Mouse (Mus musculus) neural tube, embryonic 13.5 days (tissue): ENCODE measurements around the gene Cyth3. TPM values are rescaled to one million over a fixed set of nuclear protein-coding genes. Genes with fewer than 3 reads are reported as not detected.
A peak's percentile ranks its signal among the peaks of the same experiment; 100 is the strongest.

Experiments used
- ATAC-seq: fragments of 200-750 bp; cut with Nextera tagmentation; 2 replicates; pipeline ENCODE4 v1.8.0; 2017; ENCODE audit warnings: low read depth, mild to moderate bottlenecking, moderate TSS enrichment, moderate library complexity
- H3K27ac ChIP-seq: fragments of 300-500 bp; sonication (generic); replicated peaks from 2 replicates; pipeline ENCODE4 v1.5.1; 2015; ENCODE audit warnings: moderate library complexity, mild to moderate bottlenecking, inconsistent platforms
- H3K27me3 ChIP-seq: fragments of 300-500 bp; sonication (generic); 2 replicates; pipeline ENCODE4 v1.6.1; 2015; ENCODE audit warnings: mild to moderate bottlenecking, inconsistent platforms
- H3K36me3 ChIP-seq: fragments of 300-500 bp; sonication (generic); 2 replicates; pipeline ENCODE4 v1.6.1; 2015; ENCODE audit warnings: mild to moderate bottlenecking, inconsistent platforms
- H3K4me1 ChIP-seq: fragments of 300-500 bp; sonication (generic); replicated peaks from 2 replicates; pipeline ENCODE4 v1.6.1; 2015; ENCODE audit warnings: inconsistent platforms
- H3K4me2 ChIP-seq: fragments of 300-500 bp; sonication (generic); 2 replicates; pipeline ENCODE4 v1.6.1; 2015; ENCODE audit warnings: inconsistent platforms, mild to moderate bottlenecking, moderate library complexity
- H3K4me3 ChIP-seq: fragments of 300-500 bp; sonication (generic); 2 replicates; pipeline ENCODE4 v1.5.1; 2015; ENCODE audit warnings: mild to moderate bottlenecking, inconsistent platforms
- H3K9ac ChIP-seq: fragments of 300-500 bp; sonication (generic); 2 replicates; pipeline ENCODE4 v1.6.1; 2015; ENCODE audit warnings: moderate library complexity, mild to moderate bottlenecking, inconsistent platforms
- H3K9me3 ChIP-seq: fragments of 300-500 bp; sonication (generic); 2 replicates; pipeline ENCODE4 v1.6.1; 2016; ENCODE audit warnings: inconsistent platforms
- WGBS: fragments of 180-500 bp; shearing (Covaris S2); methylation state at CpG from one replicate; pipeline ENCODE4 v1.1.7; 2015; 5-methylcytosine and 5-hydroxymethylcytosine counted together
- polyA plus RNA-seq: library from polyadenylated mRNA; unstranded; fragments of >200 nt; fragmentation: Nextera tagmentation; extraction: Ambion mirVana; gene quantifications from 2 replicates; pipeline ENCODE4 v1.2.1, GENCODE M21; 2015

Cyth3 gene
- polyA plus RNA-seq, 1 experiment from 2014 or later = 43.1 TPM

DNA sequence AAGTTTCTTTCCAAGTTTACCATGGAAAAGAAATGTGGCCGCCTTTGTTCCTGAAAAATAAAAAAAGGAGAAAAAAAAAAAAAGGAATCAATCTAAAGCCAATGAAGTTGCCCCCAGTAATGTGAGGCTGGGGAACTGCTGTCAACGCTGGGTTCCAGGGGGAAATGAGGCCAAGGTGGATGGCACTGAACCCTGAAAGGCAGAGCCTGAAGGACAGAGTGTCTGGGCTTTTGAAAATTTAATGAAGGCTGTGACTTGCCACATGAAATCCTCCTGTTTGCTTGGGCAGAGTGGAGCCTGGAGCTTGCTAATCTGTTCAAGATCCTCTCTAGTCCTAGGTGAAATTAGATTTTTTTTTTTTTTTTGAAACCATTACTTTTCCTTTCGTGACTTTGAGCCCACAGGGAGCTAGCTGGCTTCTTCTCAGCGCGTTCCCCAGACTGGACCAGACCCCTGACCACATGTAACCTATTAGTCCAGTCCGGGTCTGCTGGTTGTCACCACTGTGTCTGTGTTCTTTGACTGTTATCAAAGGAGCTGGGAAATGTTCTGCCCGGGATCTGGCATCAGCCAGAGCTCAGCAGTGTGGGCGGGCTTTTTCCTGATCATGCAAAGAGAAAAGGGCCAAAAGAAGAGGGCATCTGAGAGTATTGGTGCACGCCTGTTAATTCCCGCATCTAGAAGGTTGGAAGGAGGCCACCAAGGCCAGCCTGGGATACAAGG, 4.6 kb upstream of the Cyth3 start:
- 65% methylated on average over 10 of the region's 10 CpGs for WGBS
- no peak for ATAC-seq

DNA sequence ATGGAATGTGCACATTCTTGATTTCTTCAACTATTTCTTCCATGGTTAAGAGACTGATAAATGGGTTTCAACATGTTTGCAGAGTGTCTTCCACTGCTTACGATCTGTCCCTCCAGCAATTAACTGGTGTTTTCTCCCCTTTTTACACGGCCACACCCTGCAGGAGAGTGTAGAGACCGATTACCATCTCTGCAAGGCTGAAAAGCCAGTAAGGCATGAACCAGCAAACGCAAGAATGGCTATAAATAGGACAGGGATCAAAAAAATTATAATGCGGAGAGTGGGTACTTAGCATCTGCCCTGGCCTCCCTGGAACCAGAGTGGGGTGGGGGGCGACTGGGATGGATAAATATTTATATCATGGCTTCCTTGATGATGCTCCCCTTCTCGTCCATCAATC, 3.7 kb upstream of the Cyth3 start:
- Histone ChIP-seq H3K36me3 (no peaks in the 10 kb centered on the region), H3K4me2 (no peak overlapping the region), H3K27ac (no peak overlapping the region), H3K4me1 (peaks cover 30% of the 10 kb centered on the region), H3K9ac (no peak overlapping the region), H3K4me3 (no peak overlapping the region), H3K27me3 (no peaks in the 10 kb centered on the region), H3K9me3 (no peaks in the 10 kb centered on the region)
- ATAC-seq = no peak
- WGBS = 62% methylated on average over 7 of the region's 7 CpGs

More for the DNA sequence above, 4.6 kb upstream of the Cyth3 start:
- Histone ChIP-seq H3K9me3 (no peaks in the 10 kb centered on the region), H3K27ac (peak overlapping the region; percentile 14; the same call in 1 of the 2 replicates), H3K4me3 (no peak overlapping the region), H3K4me1 (peaks cover 21% of the 10 kb centered on the region), H3K27me3 (no peaks in the 10 kb centered on the region), H3K36me3 (no peaks in the 10 kb centered on the region), H3K9ac (no peak overlapping the region), H3K4me2 (no peak overlapping the region)

DNA sequence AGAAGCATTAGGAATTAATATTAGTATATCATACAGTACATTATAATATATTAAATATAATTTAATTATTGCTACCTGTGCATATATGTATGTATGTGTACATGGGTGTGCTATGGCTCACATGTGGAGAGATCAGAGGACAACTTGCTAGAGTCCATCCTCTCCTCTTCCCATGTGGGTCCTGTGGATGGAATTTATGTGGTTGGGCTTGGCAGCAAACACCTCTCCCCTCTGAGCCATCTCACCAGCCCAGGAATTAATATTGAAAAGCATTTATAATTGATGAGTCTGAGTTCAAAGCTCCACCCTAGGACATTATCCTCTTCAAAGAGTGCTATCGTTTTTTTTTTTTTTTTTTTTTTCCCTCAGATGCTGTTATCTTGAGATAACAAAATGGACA, 2.1 kb upstream of the Cyth3 start:
- no peak overlapping the region for H3K9ac ChIP-seq
- H3K27ac ChIP-seq = no peak overlapping the region; the same call in 1 of the 2 replicates
- ATAC-seq = no peak
- no peak overlapping the region for H3K4me2 ChIP-seq
- H3K4me3 ChIP-seq = no peak overlapping the region
- H3K27me3 ChIP-seq = no peaks in the 10 kb centered on the region
- H3K36me3 ChIP-seq = no peaks in the 10 kb centered on the region
- 33% methylated on average over 1 of the region's 1 CpGs for WGBS
- H3K9me3 ChIP-seq = no peaks in the 10 kb centered on the region
- peaks cover 43% of the 10 kb centered on the region for H3K4me1 ChIP-seq

DNA sequence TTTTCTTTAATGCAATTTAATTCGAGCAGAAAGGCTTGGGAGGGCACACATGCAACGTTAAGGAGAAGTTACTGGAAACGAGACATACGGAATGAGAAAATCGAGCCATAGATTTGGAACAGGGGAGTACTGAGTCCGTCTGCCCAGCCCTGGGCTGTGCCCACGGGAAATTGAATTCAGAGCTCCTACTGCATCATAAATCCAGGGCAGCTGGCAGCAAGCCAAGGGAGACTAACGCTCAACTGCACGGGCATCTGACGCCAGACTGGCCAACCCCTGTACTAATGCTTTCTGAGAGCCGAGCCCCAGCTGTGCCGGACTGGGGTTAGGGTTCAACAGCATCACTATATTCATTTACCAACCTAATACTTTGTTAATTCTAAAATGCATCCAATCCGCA, 1.3 kb upstream of the Cyth3 start:
- H3K27ac ChIP-seq = peak overlapping the region; percentile 73
- peak overlapping the region; percentile 18 for H3K4me2 ChIP-seq
- H3K4me1 ChIP-seq = peaks cover 49% of the 10 kb centered on the region
- no peaks in the 10 kb centered on the region for H3K36me3 ChIP-seq
- no peak overlapping the region for H3K4me3 ChIP-seq
- H3K27me3 ChIP-seq = no peaks in the 10 kb centered on the region
- 12% methylated on average over 13 of the region's 13 CpGs for WGBS
- no peak overlapping the region for H3K9ac ChIP-seq
- ATAC-seq = peak; percentile 33; the same call in 1 of the 2 replicates
- H3K9me3 ChIP-seq = no peaks in the 10 kb centered on the region

DNA sequence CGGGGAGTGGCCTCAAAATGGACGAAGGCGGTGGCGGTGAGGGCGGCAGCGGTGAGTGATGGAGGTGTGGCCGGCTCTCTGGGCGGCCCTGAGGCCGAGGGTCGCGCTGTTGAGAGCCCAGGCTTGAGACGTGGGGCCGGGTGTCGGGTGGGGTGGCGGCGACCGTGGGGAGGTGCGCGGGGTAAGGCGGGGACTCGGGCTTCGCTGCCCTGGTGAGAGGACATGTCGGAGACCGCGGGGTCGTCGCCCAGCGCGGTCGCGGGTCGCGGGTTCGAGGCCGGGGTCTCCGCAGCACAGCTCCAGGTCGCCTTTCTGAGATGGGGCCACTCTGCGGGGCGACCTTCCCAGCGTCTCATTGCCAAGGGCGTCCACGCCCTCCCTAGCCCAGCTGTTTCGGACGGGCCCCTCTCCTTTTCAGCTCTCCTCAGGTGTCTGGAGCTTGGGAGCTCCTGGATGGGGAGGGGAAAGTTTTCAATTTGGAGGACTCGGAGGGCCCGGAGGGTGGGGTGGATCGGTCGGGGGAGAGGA, 440 bp downstream of the Cyth3 start:
- no peaks in the 10 kb centered on the region for H3K9me3 ChIP-seq
- H3K4me1 ChIP-seq = peaks cover 53% of the 10 kb centered on the region
- H3K27ac ChIP-seq = peak overlapping the region; percentile 82
- 1% methylated on average over 47 of the region's 48 CpGs for WGBS
- ATAC-seq = peak; percentile 71
- no peaks in the 10 kb centered on the region for H3K27me3 ChIP-seq
- H3K4me3 ChIP-seq = peak overlapping the region; percentile 87
- peak overlapping the region; percentile 84 for H3K4me2 ChIP-seq
- H3K36me3 ChIP-seq = no peaks in the 10 kb centered on the region
- H3K9ac ChIP-seq = peak overlapping the region; percentile 90

DNA sequence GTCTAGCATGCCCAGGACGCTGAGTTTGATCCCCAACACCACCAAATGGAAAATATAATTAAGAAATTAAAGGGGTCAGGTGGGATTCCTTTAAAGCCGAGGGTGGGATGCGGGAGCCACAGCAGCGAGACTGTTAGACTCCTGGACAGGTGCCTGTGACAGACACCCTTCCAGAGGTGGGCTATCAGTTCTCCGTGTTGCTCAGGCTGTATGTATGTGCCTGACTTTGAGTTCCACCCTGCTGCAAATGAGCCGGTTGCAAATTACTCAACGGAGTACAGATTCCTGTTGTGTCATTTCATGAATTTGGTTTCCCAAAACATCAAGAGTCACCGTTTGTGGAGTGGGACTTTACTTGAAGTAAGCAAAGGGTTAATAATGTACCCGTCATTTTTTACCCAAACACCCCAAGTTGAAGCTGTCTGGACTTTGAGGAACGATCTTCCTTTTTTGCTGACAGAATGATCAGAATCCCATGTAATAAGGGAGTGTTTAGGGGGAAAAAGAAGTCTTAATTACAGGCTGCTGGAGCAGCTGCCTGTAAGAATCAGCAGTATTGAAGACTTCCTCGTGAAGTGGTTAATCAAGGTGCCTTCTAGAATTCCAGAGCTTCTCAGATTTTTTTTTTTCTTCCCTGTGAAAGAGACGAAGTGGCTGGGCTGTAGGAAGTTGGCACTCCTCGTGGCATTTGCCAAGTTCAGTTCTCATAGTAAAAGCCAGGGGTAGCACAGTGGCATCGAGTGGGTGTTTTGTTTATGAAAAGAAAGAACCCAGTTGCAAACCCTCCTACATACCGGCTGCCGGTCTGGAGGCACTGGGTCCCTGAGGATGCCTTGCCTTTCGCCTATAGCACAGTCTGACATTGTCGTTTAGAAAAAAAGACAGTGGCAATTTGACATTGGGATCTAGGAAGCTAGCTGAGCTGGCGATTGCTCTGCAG, 1.4 kb downstream of the Cyth3 start:
- H3K27ac ChIP-seq = 0 out of 2 replicates have a peak overlapping the region, but pooled peaks have one; percentile 13
- ATAC-seq = no peak
- H3K9me3 ChIP-seq = no peaks in the 10 kb centered on the region
- no peaks in the 10 kb centered on the region for H3K27me3 ChIP-seq
- WGBS = 55% methylated on average over 19 of the region's 19 CpGs
- H3K4me1 ChIP-seq = peaks cover 53% of the 10 kb centered on the region
- peak overlapping the region; percentile 87 for H3K4me3 ChIP-seq
- H3K4me2 ChIP-seq = peak overlapping the region; percentile 84
- no peaks in the 10 kb centered on the region for H3K36me3 ChIP-seq
- peak overlapping the region; percentile 90 for H3K9ac ChIP-seq

DNA sequence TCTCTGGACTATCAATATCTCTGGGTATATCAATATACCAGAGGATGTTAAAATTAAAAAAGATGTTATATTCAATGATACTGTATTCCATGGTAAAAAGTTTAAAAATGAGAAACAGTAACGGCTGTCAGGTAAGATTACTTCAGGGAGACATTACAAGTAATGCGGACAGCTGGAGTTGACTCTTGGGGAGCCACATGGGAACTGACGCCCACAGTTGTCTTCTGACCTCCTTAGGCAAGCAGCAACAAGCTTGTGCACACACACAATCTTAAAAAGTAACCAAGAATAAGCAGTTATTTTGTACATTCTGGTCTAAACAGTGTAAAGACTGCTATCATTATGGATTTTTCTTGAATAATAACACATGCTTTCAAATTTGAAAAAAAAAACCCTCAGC, 2.2 kb downstream of the Cyth3 start:
- WGBS = 77% methylated on average over 3 of the region's 3 CpGs
- Histone ChIP-seq H3K9ac (no peak overlapping the region), H3K9me3 (no peaks in the 10 kb centered on the region), H3K27ac (no peak overlapping the region), H3K27me3 (no peaks in the 10 kb centered on the region), H3K4me1 (peaks cover 53% of the 10 kb centered on the region), H3K4me2 (no peak overlapping the region; the same call in 1 of the 2 replicates), H3K4me3 (no peak overlapping the region), H3K36me3 (no peaks in the 10 kb centered on the region)
- ATAC-seq = no peak

DNA sequence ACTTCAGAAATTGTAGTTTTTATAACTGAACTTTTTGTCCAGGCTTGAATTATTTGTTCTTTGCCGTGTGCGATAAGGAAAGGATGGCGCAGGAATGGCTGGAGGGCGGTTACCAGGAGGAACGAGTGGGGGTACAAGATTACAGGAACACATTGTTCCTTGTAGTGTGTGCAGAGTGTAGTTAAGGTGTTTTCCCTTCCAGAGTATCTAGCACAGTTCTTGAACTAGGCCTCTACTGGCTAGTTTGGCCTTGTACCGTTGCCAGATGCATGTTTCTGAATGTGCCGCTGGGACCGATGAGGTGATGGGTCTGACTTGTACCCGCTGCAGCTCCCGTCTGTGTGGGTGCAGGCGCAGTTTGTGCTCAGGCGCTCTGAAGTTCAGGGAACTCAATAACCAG, 3.2 kb downstream of the Cyth3 start:
- no peak overlapping the region for H3K4me2 ChIP-seq
- H3K9ac ChIP-seq = no peak overlapping the region
- no peak overlapping the region for H3K27ac ChIP-seq
- H3K27me3 ChIP-seq = no peaks in the 10 kb centered on the region
- H3K4me3 ChIP-seq = no peak overlapping the region
- peaks cover 49% of the 10 kb centered on the region for H3K4me1 ChIP-seq
- no peaks in the 10 kb centered on the region for H3K36me3 ChIP-seq
- no peak for ATAC-seq
- H3K9me3 ChIP-seq = no peaks in the 10 kb centered on the region
- 82% methylated on average over 12 of the region's 12 CpGs for WGBS

DNA sequence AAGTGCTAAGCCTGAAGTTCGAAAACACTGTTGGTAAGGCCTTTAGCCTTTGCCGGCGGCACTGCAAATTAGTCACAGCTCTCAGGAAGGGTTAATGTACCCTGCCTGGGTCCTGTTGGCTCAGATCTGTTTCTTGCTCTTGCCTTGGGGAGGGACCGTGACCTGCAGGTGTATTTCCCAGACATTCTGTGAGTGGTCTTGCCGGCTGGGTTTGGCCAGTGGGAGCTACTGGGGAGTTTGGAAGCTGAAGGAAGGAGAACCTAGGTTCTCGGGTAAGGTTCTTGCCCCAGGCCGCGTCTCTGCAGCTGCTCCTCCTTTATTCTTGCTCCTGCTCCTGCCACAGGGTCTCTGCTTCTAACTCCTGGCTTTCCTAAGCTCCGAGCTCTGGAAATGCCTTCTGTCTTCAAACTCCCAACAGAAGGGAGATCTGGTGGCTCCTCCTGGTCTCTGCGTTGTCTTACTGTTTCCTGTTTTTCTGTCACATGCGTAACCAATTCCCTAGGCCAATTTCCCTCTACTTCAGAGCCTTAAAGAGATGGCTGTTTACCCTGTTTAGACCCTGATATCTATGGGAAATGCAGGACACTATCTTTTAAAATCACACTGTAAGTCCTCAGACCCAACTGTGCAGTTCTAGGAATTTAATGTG, 3.8 kb downstream of the Cyth3 start:
- 0 out of 2 replicates have a peak overlapping the region, but pooled peaks have one; percentile 15 for H3K27ac ChIP-seq
- no peak overlapping the region for H3K9ac ChIP-seq
- peaks cover 43% of the 10 kb centered on the region for H3K4me1 ChIP-seq
- H3K36me3 ChIP-seq = no peaks in the 10 kb centered on the region
- no peak overlapping the region for H3K4me3 ChIP-seq
- no peaks in the 10 kb centered on the region for H3K27me3 ChIP-seq
- no peak for ATAC-seq
- no peak overlapping the region for H3K4me2 ChIP-seq
- no peaks in the 10 kb centered on the region for H3K9me3 ChIP-seq
- WGBS = 65% methylated on average over 11 of the region's 11 CpGs

DNA sequence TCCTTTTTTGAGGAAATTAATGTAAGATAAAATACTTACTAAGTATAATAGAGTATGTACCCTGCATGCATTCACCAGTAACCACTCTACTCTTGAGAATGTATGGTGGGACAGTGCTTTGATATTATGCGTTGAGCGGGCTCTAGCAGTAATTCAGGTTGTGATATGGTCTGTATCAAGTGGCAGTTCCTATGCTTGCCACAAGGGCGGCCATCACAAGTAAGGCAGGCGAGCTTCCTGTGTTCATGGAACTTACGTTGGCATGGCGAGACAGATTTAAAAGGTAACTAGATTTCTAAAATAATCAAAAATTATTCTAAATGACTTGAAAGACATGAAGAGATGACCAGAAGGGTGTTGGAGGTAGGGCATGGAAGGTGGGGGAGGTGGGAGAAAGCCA, 5.3 kb downstream of the Cyth3 start:
- Histone ChIP-seq H3K9ac (no peak overlapping the region), H3K4me2 (no peak overlapping the region), H3K4me1 (peaks cover 39% of the 10 kb centered on the region), H3K27ac (no peak overlapping the region), H3K9me3 (no peaks in the 10 kb centered on the region), H3K4me3 (no peak overlapping the region), H3K36me3 (no peaks in the 10 kb centered on the region), H3K27me3 (no peaks in the 10 kb centered on the region)
- WGBS = 97% methylated on average over 6 of the region's 6 CpGs
- no peak for ATAC-seq

DNA sequence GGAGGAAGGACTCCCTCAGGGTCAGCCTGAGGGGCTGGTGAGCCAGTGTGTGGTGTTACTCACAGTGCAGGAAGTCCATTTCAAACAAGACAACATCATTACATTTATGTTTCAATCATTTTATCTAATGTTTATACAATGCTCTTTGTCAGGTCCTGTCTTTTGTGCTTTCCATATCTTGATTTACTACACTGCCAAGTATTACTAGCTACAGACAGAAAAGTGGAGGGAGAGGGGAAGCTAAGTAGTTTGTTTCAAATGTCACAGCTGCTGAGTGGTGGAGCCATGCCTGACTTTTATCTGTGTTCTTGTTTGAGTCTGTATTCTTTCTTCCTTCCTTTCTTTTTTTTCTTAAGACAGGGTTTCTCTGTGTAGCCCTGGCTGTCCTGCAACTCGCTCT, 5.7 kb downstream of the Cyth3 start:
- Histone ChIP-seq H3K4me1 (peaks cover 41% of the 10 kb centered on the region), H3K9ac (no peak overlapping the region), H3K4me2 (no peak overlapping the region), H3K27ac (no peak overlapping the region), H3K9me3 (no peaks in the 10 kb centered on the region), H3K27me3 (no peaks in the 10 kb centered on the region), H3K36me3 (no peaks in the 10 kb centered on the region), H3K4me3 (no peak overlapping the region)
- ATAC-seq = no peak
- WGBS = 89% methylated on average over 1 of the region's 1 CpGs

DNA sequence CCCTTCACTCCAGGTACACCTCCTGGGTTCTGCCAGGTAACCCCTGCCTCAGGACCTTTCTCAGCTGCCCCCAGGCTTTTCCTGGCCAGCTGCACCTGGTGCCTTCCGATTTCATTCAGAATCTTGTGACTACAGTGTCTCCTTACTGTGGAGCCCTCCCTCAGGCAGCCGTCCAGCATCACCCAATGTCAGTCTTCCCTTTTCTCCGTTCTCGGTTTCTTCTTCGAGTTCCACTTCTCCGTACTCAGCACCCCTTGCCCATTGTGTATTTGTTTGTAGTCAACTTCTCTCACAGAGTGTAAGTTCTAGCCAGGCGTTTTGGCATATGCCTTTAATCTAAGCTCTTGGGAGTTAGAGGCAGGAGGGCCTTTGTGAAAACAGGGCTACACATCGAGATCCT, 7.4 kb downstream of the Cyth3 start:
- Histone ChIP-seq H3K4me3 (no peak overlapping the region), H3K9ac (no peak overlapping the region), H3K4me2 (no peak overlapping the region), H3K4me1 (peaks cover 39% of the 10 kb centered on the region), H3K9me3 (no peaks in the 10 kb centered on the region), H3K27me3 (no peaks in the 10 kb centered on the region), H3K27ac (no peak overlapping the region), H3K36me3 (no peaks in the 10 kb centered on the region)
- ATAC-seq = no peak
- WGBS = 90% methylated on average over 8 of the region's 8 CpGs
